Mouse (Mus musculus) kidney, postnatal 0 days (tissue): ENCODE data around the gene Krt32. TPM values are rescaled to one million over a fixed set of nuclear protein-coding genes. Genes with fewer than 3 reads are reported as not detected.

Experiments
- ATAC-seq: fragments of 200-750 bp; cut with Nextera tagmentation; replicated peaks from 2 replicates; pipeline ENCODE4 v1.8.0; 2017; ENCODE audit warnings: low read depth, moderate number of reproducible peaks, moderate TSS enrichment, moderate library complexity; ENCODE audit not compliant: low FRiP score
- DNase-seq: peaks from one replicate; pipeline ENCODE4 v3.0.0-alpha.2; 2016; ENCODE audit warnings: low spot score
- H3K27ac ChIP-seq: fragments of 300-500 bp; sonication (generic); 2 replicates; pipeline ENCODE4 v1.5.1; 2014; ENCODE audit warnings: mild to moderate bottlenecking
- H3K27me3 ChIP-seq: fragments of 300-500 bp; sonication (generic); 2 replicates; pipeline ENCODE4 v1.6.1; 2014; ENCODE audit warnings: low read length, mixed read lengths; ENCODE audit not compliant: insufficient read depth
- H3K36me3 ChIP-seq: fragments of 300-500 bp; sonication (generic); 2 replicates; pipeline ENCODE4 v1.6.1; 2014; ENCODE audit warnings: low read length, mixed read lengths; ENCODE audit not compliant: insufficient read depth
- H3K4me1 ChIP-seq: fragments of 300-500 bp; sonication (generic); replicated peaks from 2 replicates; pipeline ENCODE4 v1.6.1; 2014; ENCODE audit warnings: antibody characterized with exemption, low read length, mixed read lengths; ENCODE audit not compliant: insufficient read depth
- H3K4me2 ChIP-seq: fragments of 300-500 bp; sonication (generic); 2 replicates; pipeline ENCODE4 v1.6.1; 2014; ENCODE audit warnings: mild to moderate bottlenecking, low read length, moderate library complexity, mixed read lengths
- H3K4me3 ChIP-seq: fragments of 300-500 bp; sonication (generic); replicated peaks from 2 replicates; pipeline ENCODE4 v1.5.1; 2014; ENCODE audit warnings: low read depth, low read length
- H3K9ac ChIP-seq: fragments of 300-500 bp; sonication (generic); 2 replicates; pipeline ENCODE4 v1.6.1; 2014; ENCODE audit warnings: low read depth, low read length
- H3K9me3 ChIP-seq: fragments of 300-500 bp; sonication (generic); replicated peaks from 2 replicates; pipeline ENCODE4 v1.6.1; 2016; ENCODE audit warnings: low read length, inconsistent platforms, mixed read lengths
- CTCF ChIP-seq: IDR thresholded peaks from 2 replicates; pipeline ENCODE4 v1.5.1; 2016; ENCODE audit warnings: antibody characterized with exemption, low read depth, mild to moderate bottlenecking, moderate library complexity
- WGBS: fragments of 180-500 bp; shearing (Covaris S2); extraction: QIAGEN DNeasy Blood & Tissue Kit; methylation state at CpG from one replicate; pipeline ENCODE4 v1.1.7; 2014; 5-methylcytosine and 5-hydroxymethylcytosine counted together
- polyA plus RNA-seq: library from polyadenylated mRNA; unstranded; fragments of >200 nt; fragmentation: Nextera tagmentation; extraction: Ambion mirVana; gene quantifications from 2 replicates; pipeline ENCODE4 v1.2.1, GENCODE M21; 2015

The Krt32 gene
- polyA plus RNA-seq, 1 experiment from 2014 or later, result not detected

- H3K27me3 ChIP-seq, result no peaks in the 10 kb centered on the region
- H3K4me1 ChIP-seq, result 0 out of 2 replicates have a peak, but pooled peaks cover 4% of the 10 kb centered on the region
- H3K4me3 ChIP-seq, result no peak within 1 kb of the TSS
- no peaks in the 10 kb centered on the region for H3K9me3 ChIP-seq
- no peak within 1 kb of the TSS for H3K4me2 ChIP-seq
- no peaks in the 10 kb centered on the region for H3K36me3 ChIP-seq
- no peak within 1 kb of the TSS for H3K27ac ChIP-seq
- ATAC-seq (no peak), DNase-seq (no peak)
- no peak within 1 kb of the TSS for H3K9ac ChIP-seq
- TF ChIP-seq CTCF, result no peak
- WGBS, result 59% methylated on average over 9 of the region's 9 CpGs
Measured at GRCm38 (mm10) chr11:100096141-100096540, 8.1 kb upstream of the Krt32 start, which contains the start of gene Krt35. Gene Krt35, minus strand, starts transcription at chr11:100096241.

DNA sequence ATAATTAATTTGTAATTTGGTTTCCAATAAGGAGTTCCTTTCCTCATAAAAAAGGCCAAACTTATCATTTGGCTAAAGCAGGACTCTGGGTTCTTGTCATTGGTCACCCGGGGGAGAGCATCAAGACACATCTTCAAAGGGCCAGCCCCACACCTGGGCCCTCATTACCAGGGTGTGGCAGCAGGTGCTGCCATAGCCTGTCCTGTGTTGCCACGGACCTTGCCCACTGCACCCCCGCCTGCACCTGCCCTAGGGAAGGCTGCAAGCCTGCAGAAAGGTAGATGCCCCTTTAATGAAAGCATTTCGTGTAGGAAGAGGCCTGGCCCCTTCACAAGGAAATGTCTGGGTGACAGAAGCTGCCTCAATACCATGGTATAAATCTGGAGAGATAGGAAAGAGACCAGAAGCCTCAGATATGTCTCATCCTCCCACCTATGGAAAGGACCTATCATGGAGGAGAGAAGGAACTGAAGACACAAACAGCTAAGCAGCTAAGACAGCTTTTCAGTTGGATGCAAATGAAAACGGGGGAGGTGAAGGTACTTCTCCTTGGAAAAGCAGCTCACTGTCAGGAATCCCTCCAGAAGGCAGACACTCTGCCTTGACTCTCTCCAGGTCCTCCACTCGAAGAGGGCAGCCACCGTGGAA, 476 bp upstream of the Krt32 start:
- H3K4me3 ChIP-seq, result no peak overlapping the region
- H3K4me2 ChIP-seq, result no peak overlapping the region
- H3K4me1 ChIP-seq, result no peaks in the 10 kb centered on the region
- no peak overlapping the region for H3K9ac ChIP-seq
- H3K36me3 ChIP-seq, result no peaks in the 10 kb centered on the region
- DNase-seq, result no peak
- 55% methylated on average over 7 of the region's 7 CpGs for WGBS
- no peaks in the 10 kb centered on the region for H3K27me3 ChIP-seq
- TF ChIP-seq CTCF, result no peak
- H3K9me3 ChIP-seq, result no peaks in the 10 kb centered on the region
- H3K27ac ChIP-seq, result no peak overlapping the region
- no peak for ATAC-seq

DNA sequence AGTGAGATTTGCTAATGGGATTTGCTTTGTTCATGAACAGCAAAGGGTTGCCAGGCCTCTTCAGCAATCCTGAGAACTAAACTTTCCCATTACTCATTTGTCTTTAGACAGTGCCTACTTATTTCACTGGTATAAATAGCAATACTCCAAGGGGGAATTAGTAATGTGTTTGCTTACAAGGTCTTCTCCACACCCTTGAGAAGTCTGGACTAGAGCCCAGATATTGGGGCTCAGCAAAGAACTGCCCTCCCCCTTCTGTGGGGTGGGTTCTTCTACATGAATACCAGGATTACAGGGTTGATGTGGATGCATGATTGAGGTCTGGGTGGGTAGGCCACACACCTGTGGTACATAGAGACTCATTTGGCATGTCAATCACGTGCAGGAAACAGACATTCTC, 14.2 kb downstream of the Krt32 start:
- WGBS, result 75% methylated on average over 1 of the region's 1 CpGs
- H3K4me2 ChIP-seq, result no peak overlapping the region
- no peaks in the 10 kb centered on the region for H3K27me3 ChIP-seq
- H3K4me3 ChIP-seq, result no peak overlapping the region
- no peaks in the 10 kb centered on the region for H3K9me3 ChIP-seq
- DNase-seq (no peak), ATAC-seq (no peak)
- no peak for TF ChIP-seq CTCF
- no peaks in the 10 kb centered on the region for H3K4me1 ChIP-seq
- H3K27ac ChIP-seq, result no peak overlapping the region
- H3K36me3 ChIP-seq, result no peaks in the 10 kb centered on the region
- no peak overlapping the region for H3K9ac ChIP-seq

GRCm38 (mm10) chr11:100067293-100068036, 20.6 kb downstream of the Krt32 start:
- no peak overlapping the region for H3K27ac ChIP-seq
- H3K4me2 ChIP-seq, result no peak overlapping the region
- H3K36me3 ChIP-seq, result no peaks in the 10 kb centered on the region
- ATAC-seq (no peak), DNase-seq (peak; percentile 13)
- no peaks in the 10 kb centered on the region for H3K4me1 ChIP-seq
- no peaks in the 10 kb centered on the region for H3K9me3 ChIP-seq
- WGBS, result 60% methylated on average over 17 of the region's 17 CpGs
- TF ChIP-seq CTCF, result no peak
- no peak overlapping the region for H3K9ac ChIP-seq
- H3K27me3 ChIP-seq, result no peaks in the 10 kb centered on the region
- H3K4me3 ChIP-seq, result no peak overlapping the region

GRCm38 (mm10) chr11:100066236-100067010, 21.6 kb downstream of the Krt32 start:
- whole genome bisulfite sequencing, result 70% methylated on average over 12 of the region's 12 CpGs
- Histone ChIP-seq H3K4me3 (no peak overlapping the region), H3K27ac (no peak overlapping the region), H3K4me2 (no peak overlapping the region), H3K36me3 (no peaks in the 10 kb centered on the region), H3K9ac (no peak overlapping the region), H3K9me3 (no peaks in the 10 kb centered on the region), H3K27me3 (no peaks in the 10 kb centered on the region), H3K4me1 (no peaks in the 10 kb centered on the region)
- ATAC-seq (no peak), DNase-seq (no peak)
- TF ChIP-seq CTCF, result no peak

GRCm38 (mm10) chr11:100058875-100059274, 29.2 kb downstream of the Krt32 start:
- no peak for ATAC-seq
- no peaks in the 10 kb centered on the region for H3K27me3 ChIP-seq
- WGBS, result 54% methylated on average over 8 of the region's 8 CpGs

More at GRCm38 (mm10) chr11:100058875-100059274, 29.2 kb downstream of the Krt32 start:
- Histone ChIP-seq H3K4me1 (no peaks in the 10 kb centered on the region), H3K36me3 (no peaks in the 10 kb centered on the region), H3K4me3 (no peak overlapping the region), H3K9ac (no peak overlapping the region), H3K4me2 (no peak overlapping the region), H3K27ac (no peak overlapping the region), H3K9me3 (no peaks in the 10 kb centered on the region)
- DNase-seq, result peak; percentile 43
- TF ChIP-seq CTCF, result peak; percentile 51
